Mouse (Mus musculus): ENCODE results near the gene Orai3. TPM values are rescaled to one million over a fixed set of nuclear protein-coding genes. Genes with fewer than 3 reads are reported as not detected.

Orai3 gene
- polyA plus RNA-seq, 1 experiment from 2014 or later: 22.9 TPM

DNA sequence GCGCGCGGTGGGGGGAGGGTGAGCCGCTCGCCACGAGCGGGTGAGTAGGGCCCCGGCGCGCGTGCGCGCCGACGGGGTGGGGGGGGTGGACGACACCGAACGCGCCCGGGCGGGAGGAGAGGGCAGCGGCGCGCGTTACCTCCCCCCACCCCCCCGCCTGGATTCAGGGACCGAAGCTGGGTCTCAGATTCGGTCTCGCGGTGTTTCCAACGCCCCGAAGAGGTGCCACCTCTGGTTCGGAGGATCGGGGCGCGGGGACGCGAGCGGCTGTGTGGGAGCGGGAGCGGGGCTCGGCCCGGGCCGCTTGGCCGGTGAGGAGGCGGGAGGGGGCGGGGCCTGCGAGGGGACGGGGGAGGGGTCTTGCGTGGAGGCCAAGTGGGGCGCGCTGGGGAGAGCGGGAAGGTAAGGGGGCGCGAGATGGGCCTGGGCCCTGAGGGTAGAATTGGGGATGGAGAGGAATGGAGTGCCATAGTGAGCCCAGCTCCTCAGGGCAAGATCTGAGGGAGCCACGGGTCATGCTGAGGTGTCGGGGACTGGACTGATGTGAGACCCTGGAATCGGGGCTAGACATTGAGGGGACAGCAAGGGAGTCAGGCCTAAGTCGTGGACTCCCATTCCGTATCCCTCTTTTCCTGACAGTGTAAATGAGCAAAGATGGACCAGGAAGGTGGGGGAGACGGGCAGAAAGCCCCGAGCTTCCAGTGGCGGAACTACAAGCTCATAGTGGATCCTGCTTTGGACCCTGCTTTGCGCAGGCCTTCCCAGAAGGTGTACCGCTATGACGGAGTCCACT is 8.1 kb downstream of the Orai3 start:
- Histone ChIP-seq H3K4me2 (replicated peaks) (peak overlapping the region; percentile 84), H3K9ac (peak overlapping the region; percentile 88), H3K27me3 (replicated peaks) (no peaks in the 10 kb centered on the region), H3K36me3 (peaks cover 19% of the 10 kb centered on the region), H3K4me1 (replicated peaks) (peaks cover 9% of the 10 kb centered on the region), H3K27ac (peak overlapping the region; percentile 98), H3K9me3 (no peaks in the 10 kb centered on the region), H3K4me3 (replicated peaks) (peak overlapping the region; percentile 92)
- ATAC-seq: peak; percentile 64
- 1% methylated on average over 61 of the region's 66 CpGs for WGBS

- no peak overlapping the region for H3K27ac ChIP-seq
Observed at GRCm38 (mm10) chr7:127778350-127778749, 8.7 kb downstream of the Orai3 start.

DNA sequence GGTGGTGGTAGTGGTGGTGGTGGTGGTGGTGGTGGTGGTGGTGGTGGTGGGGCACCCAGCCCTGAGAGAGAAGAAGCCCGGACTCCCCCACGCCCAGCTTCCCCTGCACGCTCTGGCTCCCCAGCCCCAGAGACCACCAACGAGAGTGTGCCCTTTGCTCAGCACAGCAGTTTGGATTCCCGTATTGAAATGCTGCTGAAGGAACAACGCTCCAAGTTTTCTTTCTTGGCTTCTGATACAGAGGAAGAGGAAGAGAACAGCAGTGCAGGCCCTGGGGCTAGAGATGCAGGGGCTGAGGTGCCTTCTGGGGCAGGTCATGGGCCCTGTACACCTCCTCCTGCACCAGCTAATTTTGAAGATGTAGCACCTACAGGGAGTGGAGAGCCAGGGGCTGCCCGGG is 15.7 kb downstream of the Orai3 start, which contains the start of gene Gm49388:
Gene Gm49388, plus strand, starts transcription at position 301 of the 400 bp plus-strand sequence.
- Histone ChIP-seq H3K27ac (no peak within 1 kb of the TSS), H3K36me3 (peaks cover 72% of the 10 kb centered on the region), H3K27me3 (replicated peaks) (no peaks in the 10 kb centered on the region), H3K9me3 (no peaks in the 10 kb centered on the region), H3K4me2 (replicated peaks) (no peak within 1 kb of the TSS), H3K9ac (no peak within 1 kb of the TSS), H3K4me1 (replicated peaks) (no peaks in the 10 kb centered on the region), H3K4me3 (replicated peaks) (no peak within 1 kb of the TSS)
- ATAC-seq: no peak
- 93% methylated on average over 7 of the region's 7 CpGs for WGBS

More at GRCm38 (mm10) chr7:127778350-127778749, 8.7 kb downstream of the Orai3 start:
- Histone ChIP-seq H3K4me2 (replicated peaks) (peak overlapping the region; percentile 84), H3K9ac (peak overlapping the region; percentile 88), H3K9me3 (no peaks in the 10 kb centered on the region), H3K27me3 (replicated peaks) (no peaks in the 10 kb centered on the region), H3K4me1 (replicated peaks) (peaks cover 9% of the 10 kb centered on the region), H3K36me3 (peaks cover 20% of the 10 kb centered on the region), H3K4me3 (replicated peaks) (peak overlapping the region; percentile 92)
- WGBS: 73% methylated on average over 4 of the region's 4 CpGs
- ATAC-seq: no peak

DNA sequence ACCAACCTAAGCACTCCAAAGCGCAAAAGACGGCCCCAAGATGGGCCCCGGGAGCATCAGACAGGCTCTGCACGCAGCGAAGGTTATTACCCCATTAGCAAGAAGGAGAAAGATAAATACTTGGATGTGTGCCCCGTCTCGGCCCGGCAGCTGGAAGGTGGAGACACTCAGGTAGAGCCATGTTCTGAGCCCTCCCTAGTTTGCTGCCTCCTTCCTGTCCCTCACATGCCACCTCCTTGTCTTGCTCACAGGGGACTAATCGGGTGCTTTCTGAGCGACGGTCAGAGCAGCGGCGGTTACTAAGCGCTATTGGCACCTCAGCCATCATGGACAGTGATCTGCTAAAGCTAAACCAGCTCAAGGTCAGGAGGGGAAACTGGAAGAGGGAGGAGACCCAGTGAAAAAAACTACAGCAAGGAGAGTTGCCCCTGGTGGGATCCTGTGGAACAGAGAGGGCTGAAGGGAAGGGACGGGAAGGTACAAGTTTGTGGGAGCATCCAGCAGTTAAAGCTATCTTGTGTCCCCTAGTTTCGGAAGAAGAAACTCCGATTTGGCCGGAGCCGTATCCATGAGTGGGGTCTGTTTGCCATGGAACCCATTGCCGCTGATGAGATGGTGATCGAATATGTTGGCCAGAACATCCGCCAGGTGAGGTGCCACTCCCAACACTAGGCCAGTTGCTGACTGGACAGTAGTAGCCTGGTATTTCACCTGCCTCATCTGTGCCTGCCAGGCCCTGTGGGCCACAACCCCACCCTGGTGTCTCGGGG is 27.6 kb downstream of the Orai3 start:
- Histone ChIP-seq H3K4me3 (replicated peaks) (no peak overlapping the region), H3K27me3 (replicated peaks) (no peaks in the 10 kb centered on the region), H3K4me1 (replicated peaks) (peaks cover 10% of the 10 kb centered on the region; the same call in 1 of the 2 replicates), H3K4me2 (replicated peaks) (no peak overlapping the region), H3K27ac (no peak overlapping the region), H3K9me3 (no peaks in the 10 kb centered on the region), H3K36me3 (peaks cover 56% of the 10 kb centered on the region), H3K9ac (no peak overlapping the region)
- no peak for ATAC-seq
- 87% methylated on average over 23 of the region's 23 CpGs for WGBS

GRCm38 (mm10) chr7:127798591-127798990 is 29.0 kb downstream of the Orai3 start:
- H3K36me3 ChIP-seq: peaks cover 53% of the 10 kb centered on the region
- ATAC-seq: no peak
- H3K9me3 ChIP-seq: no peaks in the 10 kb centered on the region
- H3K4me1 ChIP-seq (replicated peaks): peaks cover 10% of the 10 kb centered on the region; the same call in 1 of the 2 replicates
- no peaks in the 10 kb centered on the region for H3K27me3 ChIP-seq (replicated peaks)
- no peak overlapping the region for H3K9ac ChIP-seq
- H3K4me3 ChIP-seq (replicated peaks): no peak overlapping the region
- no peak overlapping the region for H3K4me2 ChIP-seq (replicated peaks)
- WGBS: 93% methylated on average over 4 of the region's 4 CpGs
- H3K27ac ChIP-seq: no peak overlapping the region

- 87% methylated on average over 13 of the region's 13 CpGs for WGBS
- Histone ChIP-seq H3K4me1 (replicated peaks) (peaks cover 10% of the 10 kb centered on the region; the same call in 1 of the 2 replicates), H3K9me3 (no peaks in the 10 kb centered on the region), H3K27ac (no peak overlapping the region), H3K9ac (no peak overlapping the region), H3K4me3 (replicated peaks) (no peak overlapping the region), H3K27me3 (replicated peaks) (no peaks in the 10 kb centered on the region), H3K36me3 (peaks cover 53% of the 10 kb centered on the region), H3K4me2 (replicated peaks) (no peak overlapping the region)
- no peak for ATAC-seq
Observed at GRCm38 (mm10) chr7:127799211-127799610, 29.6 kb downstream of the Orai3 start.

GRCm38 (mm10) chr7:127799738-127800137 is 30.1 kb downstream of the Orai3 start:
- Histone ChIP-seq H3K4me3 (replicated peaks) (no peak overlapping the region), H3K9ac (peak overlapping the region; percentile 17; the same call in 1 of the 2 replicates), H3K4me1 (replicated peaks) (peaks cover 10% of the 10 kb centered on the region; the same call in 1 of the 2 replicates), H3K36me3 (peaks cover 51% of the 10 kb centered on the region), H3K27ac (no peak overlapping the region), H3K27me3 (replicated peaks) (no peaks in the 10 kb centered on the region), H3K4me2 (replicated peaks) (no peak overlapping the region), H3K9me3 (no peaks in the 10 kb centered on the region)
- ATAC-seq: no peak
- WGBS: 89% methylated on average over 1 of the region's 1 CpGs

GRCm38 (mm10) chr7:127800435-127801009 is 30.9 kb downstream of the Orai3 start, which contains the start of gene Hsd3b7:
TSS of gene Hsd3b7 (plus strand) at chr7:127800604.
- H3K27me3 ChIP-seq (replicated peaks): no peaks in the 10 kb centered on the region
- H3K4me3 ChIP-seq (replicated peaks): peak within 1 kb of the TSS; percentile 29
- peaks cover 12% of the 10 kb centered on the region; the same call in 1 of the 2 replicates for H3K4me1 ChIP-seq (replicated peaks)
- H3K9ac ChIP-seq: peak within 1 kb of the TSS; percentile 44
- H3K36me3 ChIP-seq: peaks cover 43% of the 10 kb centered on the region
- no peaks in the 10 kb centered on the region for H3K9me3 ChIP-seq
- 24% methylated on average over 6 of the region's 6 CpGs for WGBS
- H3K27ac ChIP-seq: 0 out of 2 replicates have a peak within 1 kb of the TSS, but pooled peaks have one; percentile 2
- peak within 1 kb of the TSS; percentile 63 for H3K4me2 ChIP-seq (replicated peaks)
- peak; percentile 91 for ATAC-seq

DNA sequence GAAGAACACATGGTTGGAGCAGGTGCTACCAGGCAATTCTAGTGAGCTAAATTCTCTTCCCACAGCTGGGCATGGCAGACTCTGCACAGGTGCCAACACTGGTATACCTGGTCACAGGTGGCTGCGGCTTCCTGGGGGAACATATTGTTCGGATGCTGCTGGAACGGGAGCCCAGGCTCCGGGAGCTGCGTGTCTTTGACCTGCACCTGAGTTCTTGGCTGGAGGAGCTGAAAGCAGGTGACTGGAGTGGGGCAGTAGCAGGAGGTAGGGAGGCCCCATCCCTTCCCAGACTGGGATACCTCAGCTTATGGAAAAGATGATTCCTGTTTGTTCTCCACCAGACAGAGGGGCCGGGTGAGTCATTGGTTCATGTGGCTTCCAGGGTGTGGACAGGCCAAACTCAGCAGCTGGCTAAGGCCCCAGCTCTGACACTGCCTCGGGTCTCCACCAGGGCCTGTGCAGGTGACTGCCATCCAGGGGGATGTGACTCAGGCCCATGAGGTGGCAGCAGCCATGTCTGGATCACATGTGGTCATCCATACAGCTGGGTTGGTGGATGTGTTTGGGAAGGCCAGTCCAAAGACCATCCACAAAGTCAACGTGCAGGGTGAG is 31.5 kb downstream of the Orai3 start:
- Histone ChIP-seq H3K9ac (peak overlapping the region; percentile 44; the same call in 1 of the 2 replicates), H3K4me3 (replicated peaks) (peak overlapping the region; percentile 29), H3K4me1 (replicated peaks) (peaks cover 12% of the 10 kb centered on the region; the same call in 1 of the 2 replicates), H3K27ac (no peak overlapping the region), H3K9me3 (no peaks in the 10 kb centered on the region), H3K27me3 (replicated peaks) (no peaks in the 10 kb centered on the region), H3K4me2 (replicated peaks) (peak overlapping the region; percentile 63), H3K36me3 (peaks cover 37% of the 10 kb centered on the region)
- peak; percentile 14; the same call in 1 of the 2 replicates for ATAC-seq
- 87% methylated on average over 8 of the region's 8 CpGs for WGBS

GRCm38 (mm10) chr7:127802313-127802712 is 32.7 kb downstream of the Orai3 start:
- Histone ChIP-seq H3K9ac (no peak overlapping the region), H3K27ac (no peak overlapping the region), H3K36me3 (peaks cover 25% of the 10 kb centered on the region), H3K4me1 (replicated peaks) (peaks cover 12% of the 10 kb centered on the region; the same call in 1 of the 2 replicates), H3K4me2 (replicated peaks) (no peak overlapping the region), H3K4me3 (replicated peaks) (no peak overlapping the region), H3K9me3 (no peaks in the 10 kb centered on the region), H3K27me3 (replicated peaks) (no peaks in the 10 kb centered on the region)
- no peak for ATAC-seq
- WGBS: 94% methylated on average over 17 of the region's 17 CpGs

DNA sequence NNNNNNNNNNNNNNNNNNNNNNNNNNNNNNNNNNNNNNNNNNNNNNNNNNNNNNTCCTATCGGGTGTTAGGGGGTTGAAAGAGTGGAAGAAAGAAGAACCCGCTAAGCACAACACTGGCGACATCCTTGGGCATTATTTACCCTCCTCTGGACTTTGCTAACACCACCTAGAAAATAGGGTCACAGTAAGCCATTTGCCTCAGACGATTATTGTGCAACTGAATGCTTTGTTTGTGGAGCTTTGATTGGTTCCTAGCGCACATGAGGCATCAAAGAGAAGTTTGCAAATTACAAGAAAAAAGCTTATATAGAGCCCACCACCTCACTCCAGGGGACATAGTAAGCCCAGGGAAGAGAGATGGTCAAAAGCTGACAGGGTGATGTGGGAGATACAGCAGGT is 39.2 kb downstream of the Orai3 start:
- Histone ChIP-seq H3K9ac (no peak overlapping the region), H3K4me1 (replicated peaks) (0 out of 2 replicates have a peak, but pooled peaks cover 2% of the 10 kb centered on the region), H3K27ac (no peak overlapping the region), H3K36me3 (no peaks in the 10 kb centered on the region), H3K27me3 (replicated peaks) (no peaks in the 10 kb centered on the region), H3K9me3 (no peaks in the 10 kb centered on the region), H3K4me3 (replicated peaks) (no peak overlapping the region), H3K4me2 (replicated peaks) (no peak overlapping the region)
- WGBS: 71% methylated on average over 5 of the region's 5 CpGs
- no peak for ATAC-seq
